Mouse (Mus musculus) embryonic facial prominence, embryonic 11.5 days (tissue): ENCODE measurements around the gene Capn3. TPM values are rescaled to one million over a fixed set of nuclear protein-coding genes. Genes with fewer than 3 reads are reported as not detected.
A peak's percentile ranks its signal among the peaks of the same experiment; 100 is the strongest.

Experiments
- ATAC-seq: fragments of 200-750 bp; cut with Nextera tagmentation; replicated peaks from 2 replicates; pipeline ENCODE4 v1.8.0; 2017; ENCODE audit warnings: low read depth; ENCODE audit not compliant: insufficient number of reproducible peaks, low FRiP score, low TSS enrichment
- DNase-seq: peaks from one replicate; pipeline ENCODE4 v3.0.0-alpha.2; 2015; ENCODE audit warnings: low spot score
- H3K27ac ChIP-seq: fragments of 300-500 bp; sonication (generic); replicated peaks from 2 replicates; pipeline ENCODE4 v1.5.1; 2014; ENCODE audit warnings: mild to moderate bottlenecking, low read depth, low read length, control low read depth
- H3K27me3 ChIP-seq: fragments of 300-500 bp; sonication (generic); 2 replicates; pipeline ENCODE4 v1.6.1; 2014; ENCODE audit warnings: mild to moderate bottlenecking, low read length, moderate library complexity, mixed read lengths; ENCODE audit not compliant: control insufficient read depth, insufficient read depth
- H3K36me3 ChIP-seq: fragments of 300-500 bp; sonication (generic); replicated peaks from 2 replicates; pipeline ENCODE4 v1.6.1; 2014; ENCODE audit warnings: low read depth, mild to moderate bottlenecking, low read length, moderate library complexity, mixed read lengths; ENCODE audit not compliant: control insufficient read depth, insufficient read depth
- H3K4me1 ChIP-seq: fragments of 300-500 bp; sonication (generic); 2 replicates; pipeline ENCODE4 v1.6.1; 2014; ENCODE audit warnings: low read length, mixed read lengths; ENCODE audit not compliant: control insufficient read depth, insufficient read depth
- H3K4me2 ChIP-seq: fragments of 300-500 bp; sonication (generic); 2 replicates; pipeline ENCODE4 v1.6.1; 2014; ENCODE audit warnings: low read depth, mild to moderate bottlenecking, control low read depth, low read length, moderate library complexity
- H3K4me3 ChIP-seq: fragments of 300-500 bp; sonication (generic); 2 replicates; pipeline ENCODE4 v1.5.1; 2014; ENCODE audit warnings: low read depth, low read length, control low read depth
- H3K9ac ChIP-seq: fragments of 300-500 bp; sonication (generic); replicated peaks from 2 replicates; pipeline ENCODE4 v1.6.1; 2014; ENCODE audit warnings: mild to moderate bottlenecking, control low read depth, low read length
- H3K9me3 ChIP-seq: fragments of 300-500 bp; sonication (generic); replicated peaks from 2 replicates; pipeline ENCODE4 v1.6.1; 2016; ENCODE audit warnings: mild to moderate bottlenecking, low read length, inconsistent platforms, mixed read lengths; ENCODE audit not compliant: control insufficient read depth
- WGBS: fragments of 180-500 bp; shearing (Covaris S2); extraction: QIAGEN DNeasy Blood & Tissue Kit; methylation state at CpG from one replicate; pipeline ENCODE4 v1.1.7; 2014; 5-methylcytosine and 5-hydroxymethylcytosine counted together
- polyA plus RNA-seq: library from polyadenylated mRNA; unstranded; fragments of >200 nt; fragmentation: Nextera tagmentation; extraction: Ambion mirVana; gene quantifications from 2 replicates; pipeline ENCODE4 v1.2.1, GENCODE M21; 2014

Gene Capn3
- polyA plus RNA-seq: 2.3 and 4.9 TPM in 2 replicates

- H3K9ac ChIP-seq: no peak within 1 kb of the TSS
- WGBS: 79% methylated on average over 4 of the region's 4 CpGs
- DNase-seq (no peak), ATAC-seq (no peak)
- no peak within 1 kb of the TSS for H3K4me2 ChIP-seq
- no peak within 1 kb of the TSS for H3K4me3 ChIP-seq
- H3K4me1 ChIP-seq: no peaks in the 10 kb centered on the region
- H3K27ac ChIP-seq: no peak within 1 kb of the TSS
- H3K27me3 ChIP-seq: no peaks in the 10 kb centered on the region
- no peaks in the 10 kb centered on the region for H3K36me3 ChIP-seq
- no peaks in the 10 kb centered on the region for H3K9me3 ChIP-seq
These were observed at the start of gene Capn3 for GRCm38 (mm10) chr2:120455719-120456118. TSS of gene Capn3 (plus strand) at chr2:120456019.

DNA sequence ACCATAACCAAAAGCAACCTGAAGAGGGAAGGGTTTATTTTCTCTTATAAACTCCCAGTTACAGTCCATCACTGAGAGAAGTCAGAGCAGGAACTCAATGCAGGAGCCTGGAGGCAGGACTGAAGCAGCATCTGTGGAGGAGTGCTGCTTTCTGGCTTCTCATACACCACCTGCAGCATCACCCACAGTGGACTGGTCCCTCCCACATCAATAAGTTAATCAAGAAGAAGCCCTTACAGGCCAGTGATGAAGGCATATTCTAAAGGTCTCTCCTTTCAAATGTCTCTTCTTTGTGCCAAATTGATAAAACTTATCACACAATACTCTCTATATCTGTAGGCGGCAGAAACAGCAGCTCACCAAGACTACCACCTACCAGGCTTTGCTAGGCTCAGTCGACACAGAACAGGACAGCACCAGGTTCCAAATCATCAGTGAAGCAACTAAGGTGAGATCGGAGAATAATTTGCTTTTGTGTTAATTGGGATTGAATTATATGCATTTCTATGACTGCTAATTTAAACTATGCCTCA lies 44.7 kb upstream of the Capn3 start:
- Histone ChIP-seq H3K9me3 (no peaks in the 10 kb centered on the region), H3K9ac (no peak overlapping the region), H3K4me1 (no peaks in the 10 kb centered on the region), H3K36me3 (no peaks in the 10 kb centered on the region), H3K27me3 (no peaks in the 10 kb centered on the region), H3K27ac (no peak overlapping the region), H3K4me2 (no peak overlapping the region), H3K4me3 (no peak overlapping the region)
- DNase-seq: no peak
- no peak for ATAC-seq
- WGBS: 89% methylated on average over 3 of the region's 3 CpGs

GRCm38 (mm10) chr2:120414113-120414512 lies 41.7 kb upstream of the Capn3 start:
- no peaks in the 10 kb centered on the region for H3K27me3 ChIP-seq
- no peak overlapping the region for H3K9ac ChIP-seq
- H3K4me1 ChIP-seq: no peaks in the 10 kb centered on the region
- H3K4me2 ChIP-seq: no peak overlapping the region
- H3K9me3 ChIP-seq: no peaks in the 10 kb centered on the region
- H3K27ac ChIP-seq: no peak overlapping the region
- no peak overlapping the region for H3K4me3 ChIP-seq
- ATAC-seq: no peak
- no peak for DNase-seq
- H3K36me3 ChIP-seq: no peaks in the 10 kb centered on the region

- no peak for ATAC-seq
- Histone ChIP-seq H3K27ac (no peak overlapping the region), H3K27me3 (no peaks in the 10 kb centered on the region), H3K4me2 (no peak overlapping the region), H3K4me1 (no peaks in the 10 kb centered on the region), H3K36me3 (no peaks in the 10 kb centered on the region), H3K9me3 (no peaks in the 10 kb centered on the region), H3K4me3 (no peak overlapping the region), H3K9ac (no peak overlapping the region)
- no peak for DNase-seq
- WGBS: 72% methylated on average over 1 of the region's 1 CpGs
These were observed 40.9 kb upstream of the Capn3 start for GRCm38 (mm10) chr2:120414738-120415414.

DNA sequence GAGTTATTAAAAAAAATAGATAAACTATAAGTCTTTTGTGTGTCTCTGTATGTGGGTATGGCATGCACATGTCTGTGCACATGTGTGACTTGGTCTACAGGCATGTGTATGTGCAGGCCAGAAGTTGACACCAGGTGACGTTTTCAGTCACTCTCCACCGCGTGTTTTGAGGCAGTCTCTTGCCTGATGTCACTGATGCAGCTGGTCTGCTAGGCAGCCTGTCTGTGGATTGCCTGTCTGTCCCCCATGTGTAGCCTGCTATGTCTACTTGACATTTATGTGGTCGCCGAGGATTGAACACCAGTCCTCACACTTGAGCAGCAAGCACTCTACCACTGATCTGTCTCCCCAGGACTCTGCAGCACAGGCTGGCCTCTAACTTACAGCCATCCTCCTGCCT lies 31.4 kb upstream of the Capn3 start:
- Histone ChIP-seq H3K27ac (no peak overlapping the region), H3K4me1 (no peaks in the 10 kb centered on the region), H3K27me3 (no peaks in the 10 kb centered on the region), H3K36me3 (no peaks in the 10 kb centered on the region), H3K9ac (no peak overlapping the region), H3K4me3 (no peak overlapping the region), H3K4me2 (no peak overlapping the region), H3K9me3 (no peaks in the 10 kb centered on the region)
- DNase-seq (no peak), ATAC-seq (no peak)
- 82% methylated on average over 5 of the region's 5 CpGs for WGBS

DNA sequence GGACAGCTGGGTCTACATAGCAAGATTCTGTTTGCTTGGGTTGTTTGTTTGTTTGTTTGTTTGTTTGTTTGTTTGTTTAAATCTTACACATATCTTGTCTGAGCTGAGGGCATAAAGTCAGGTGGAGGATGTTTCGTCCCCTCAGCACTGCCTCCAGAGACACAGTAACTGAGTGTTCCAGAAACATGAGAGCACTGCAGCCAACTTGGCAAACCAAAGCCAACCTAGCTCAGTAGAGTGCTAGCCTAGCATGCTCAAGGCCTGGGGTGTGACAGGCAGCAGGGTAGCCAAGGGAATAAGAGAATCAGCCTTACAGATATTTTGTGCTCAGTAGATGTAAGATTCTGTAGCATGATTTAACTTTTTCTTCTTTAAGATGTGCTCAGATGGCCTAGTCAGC lies 11.3 kb upstream of the Capn3 start:
- Histone ChIP-seq H3K4me3 (no peak overlapping the region), H3K9ac (no peak overlapping the region), H3K36me3 (no peaks in the 10 kb centered on the region), H3K9me3 (no peaks in the 10 kb centered on the region), H3K27me3 (no peaks in the 10 kb centered on the region), H3K4me2 (no peak overlapping the region), H3K27ac (no peak overlapping the region), H3K4me1 (no peaks in the 10 kb centered on the region)
- ATAC-seq (no peak), DNase-seq (no peak)
- 97% methylated on average over 1 of the region's 1 CpGs for WGBS

GRCm38 (mm10) chr2:120446373-120446772 lies 9.4 kb upstream of the Capn3 start:
- H3K4me1 ChIP-seq: no peaks in the 10 kb centered on the region
- WGBS: 68% methylated on average over 10 of the region's 10 CpGs
- no peaks in the 10 kb centered on the region for H3K27me3 ChIP-seq
- DNase-seq (no peak), ATAC-seq (no peak)
- H3K9me3 ChIP-seq: no peaks in the 10 kb centered on the region
- no peaks in the 10 kb centered on the region for H3K36me3 ChIP-seq
- no peak overlapping the region for H3K4me3 ChIP-seq
- H3K4me2 ChIP-seq: no peak overlapping the region
- no peak overlapping the region for H3K27ac ChIP-seq
- no peak overlapping the region for H3K9ac ChIP-seq

- ATAC-seq (no peak), DNase-seq (peak; percentile 23)
- Histone ChIP-seq H3K4me2 (no peak overlapping the region), H3K36me3 (no peaks in the 10 kb centered on the region), H3K27me3 (no peaks in the 10 kb centered on the region), H3K4me3 (no peak overlapping the region), H3K9ac (no peak overlapping the region), H3K4me1 (no peaks in the 10 kb centered on the region), H3K9me3 (no peaks in the 10 kb centered on the region), H3K27ac (no peak overlapping the region)
- WGBS: 94% methylated on average over 1 of the region's 1 CpGs
These were observed 8.5 kb upstream of the Capn3 start for GRCm38 (mm10) chr2:120447306-120447705.
